ENCODE assay signal across 14 mouse cellular contexts in genomic region chr19:9047207-9047945, GRCm38 (mm10). TPM values are rescaled to one million over a fixed set of nuclear protein-coding genes. Genes with fewer than 3 reads are reported as not detected.
DNase-seq lines count a peak whose midpoint lies in the region; ATAC-seq and TF ChIP-seq lines count a peak whose summit lies in the region.
"Had no signal": no experiment of that assay in that cellular context is flagged by ENCODE, and none has a peak within 500 bp of the region (broad histone marks: within the 10 kb centered on the region; RNA-seq: fewer than 3 reads in every experiment).

No protein-coding gene starts in this region.

- H3K9me3 ChIP-seq in heart, postnatal 0 days (replicated peaks; ENCODE audit: control insufficient read depth, low read length): no peaks in the 10 kb centered on the region
- no peaks in the 10 kb centered on the region for H3K9me3 ChIP-seq in ES-E14 (ENCODE audit: control insufficient read depth, insufficient read depth, low read depth, low read length)
- no peaks in the 10 kb centered on the region for H3K9me3 ChIP-seq in lung, embryonic 16.5 days (ENCODE audit: control insufficient read depth, low read length)
- no peaks in the 10 kb centered on the region for H3K9me3 ChIP-seq in hindbrain, embryonic 16.5 days (ENCODE audit: control insufficient read depth, low read length)
- H3K9me3 ChIP-seq: midbrain, embryonic 10.5 days had no signal

- H3K4me3 ChIP-seq in heart, postnatal 0 days (ENCODE audit: low read depth, low read length): no peak overlapping the region
- H3K4me3 ChIP-seq in ES-E14 (ENCODE audit: insufficient read depth in 1 of 2, low read depth in 1 of 2, low read length in 2 of 2, poor library complexity in 1 of 2, severe bottlenecking in 1 of 2): no peak overlapping the region
- no peak overlapping the region for H3K4me3 ChIP-seq in lung, embryonic 16.5 days (ENCODE audit: low read length)
- H3K4me3 ChIP-seq in hindbrain, embryonic 16.5 days (ENCODE audit: low read length): no peak overlapping the region
- H3K4me3 ChIP-seq: midbrain, embryonic 10.5 days had no signal

- H3K36me3 ChIP-seq in heart, postnatal 0 days (replicated peaks; ENCODE audit: control insufficient read depth, insufficient read depth, low read length): no peaks in the 10 kb centered on the region
- no peaks in the 10 kb centered on the region for H3K36me3 ChIP-seq in ES-E14 (ENCODE audit: control insufficient read depth, insufficient read depth, low read length, poor library complexity, severe bottlenecking)
- H3K36me3 ChIP-seq in lung, embryonic 16.5 days (ENCODE audit: control insufficient read depth, insufficient read depth, low read length): no peaks in the 10 kb centered on the region
- H3K36me3 ChIP-seq in hindbrain, embryonic 16.5 days (ENCODE audit: control insufficient read depth, insufficient read depth, low read length): no peaks in the 10 kb centered on the region
- H3K36me3 ChIP-seq: midbrain, embryonic 10.5 days had no signal

- DNase-seq in heart, postnatal 0 days (ENCODE audit: low spot score): no peak
- DNase-seq in heart, postnatal 25 days (ENCODE audit: low spot score): no peak
- DNase-seq in ES-E14 (ENCODE audit: low read depth, low spot score) (no peak), adipocyte (ENCODE audit: low spot score) (peak; percentile 58)
- DNase-seq in urinary bladder, postnatal 36 days (ENCODE audit: low spot score in 2 of 2): no peak
- DNase-seq: cerebellum, postnatal 10 days; thymus, postnatal 4 days had no signal

- TF ChIP-seq EP300 in heart, postnatal 0 days (IDR thresholded peaks at IDR 0.05; ENCODE audit: low read depth): no peak

- H3K27me3 ChIP-seq in heart, postnatal 0 days (ENCODE audit: control insufficient read depth, insufficient read depth, low read length): no peaks in the 10 kb centered on the region
- H3K27me3 ChIP-seq in lung, embryonic 16.5 days (ENCODE audit: control insufficient read depth, insufficient read depth, low read depth, low read length): no peaks in the 10 kb centered on the region
- H3K27me3 ChIP-seq in hindbrain, embryonic 16.5 days (replicated peaks; ENCODE audit: control insufficient read depth, insufficient read depth, low read length): no peaks in the 10 kb centered on the region

- H3K27ac ChIP-seq in heart, postnatal 0 days (ENCODE audit: low read depth): peak overlapping the region; percentile 65
- no peak overlapping the region for H3K27ac ChIP-seq in ES-E14 (ENCODE audit: insufficient read depth, low read depth, low read length, poor library complexity, severe bottlenecking)
- peak overlapping the region; percentile 79 for H3K27ac ChIP-seq in lung, embryonic 16.5 days (ENCODE audit: low read length)
- H3K27ac ChIP-seq in hindbrain, embryonic 16.5 days (ENCODE audit: low read depth, low read length): no peak overlapping the region
- H3K27ac ChIP-seq: hindbrain, embryonic 14.5 days; midbrain, embryonic 10.5 days had no signal

- 55% methylated on average over 7 of the region's 7 CpGs for WGBS in heart, postnatal 0 days
- WGBS in lung, embryonic 16.5 days: 58% methylated on average over 7 of the region's 7 CpGs
- WGBS in hindbrain, embryonic 16.5 days: 82% methylated on average over 7 of the region's 7 CpGs

- in situ Hi-C loops in ES-E14 (cut with MboI; ENCODE audit: low sequenced_read_pairs in 2 of 2, unreplicated experiment in 2 of 2): no loop called here

- intact Hi-C loops in heart, postnatal 25 days (cut with DNase I): no loop called here

- no peak for TF ChIP-seq CTCF in heart, postnatal 0 days (IDR thresholded peaks at IDR 0.05; ENCODE audit: low read depth)

- peaks cover 15% of the 10 kb centered on the region for H3K4me1 ChIP-seq in heart, postnatal 0 days (ENCODE audit: control insufficient read depth, insufficient read depth)
- H3K4me1 ChIP-seq in ES-E14 (ENCODE audit: control insufficient read depth in 2 of 2, insufficient read depth in 2 of 2, low read length in 2 of 2, poor library complexity in 1 of 2): peaks cover 2% of the 10 kb centered on the region in 2 experiments; a peak in 2 of 4 replicates
- peaks cover 18% of the 10 kb centered on the region for H3K4me1 ChIP-seq in lung, embryonic 16.5 days (replicated peaks; ENCODE audit: control insufficient read depth, insufficient read depth, low read length)
- no peaks in the 10 kb centered on the region for H3K4me1 ChIP-seq in hindbrain, embryonic 16.5 days (ENCODE audit: control insufficient read depth, insufficient read depth, low read depth, low read length)
- H3K4me1 ChIP-seq: midbrain, embryonic 10.5 days had no signal

- peak overlapping the region; percentile 40; the same call in 1 of the 2 replicates for H3K9ac ChIP-seq in heart, postnatal 0 days (replicated peaks; ENCODE audit: low read depth, low read length)
- H3K9ac ChIP-seq in ES-E14 (ENCODE audit: insufficient read depth, low read depth, low read length, poor library complexity, severe bottlenecking): no peak overlapping the region; the same call in 1 of the 2 replicates
- no peak overlapping the region for H3K9ac ChIP-seq in lung, embryonic 16.5 days (ENCODE audit: low read length)
- no peak overlapping the region for H3K9ac ChIP-seq in hindbrain, embryonic 16.5 days (ENCODE audit: low read depth, low read length)
- H3K9ac ChIP-seq: hindbrain, embryonic 14.5 days had no signal

- no peak for ATAC-seq in heart, postnatal 0 days (ENCODE audit: insufficient read depth, low read depth)
- peak; percentile 78 for ATAC-seq in lung, embryonic 16.5 days (ENCODE audit: low read depth)
- no peak for ATAC-seq in hindbrain, embryonic 16.5 days

- no peak overlapping the region for H3K4me2 ChIP-seq in heart, postnatal 0 days (ENCODE audit: low read depth, low read length)
- H3K4me2 ChIP-seq in lung, embryonic 16.5 days (ENCODE audit: low read depth, low read length): no peak overlapping the region
- no peak overlapping the region for H3K4me2 ChIP-seq in hindbrain, embryonic 16.5 days (ENCODE audit: low read length)
- H3K4me2 ChIP-seq: hindbrain, embryonic 14.5 days had no signal

TF ChIP-seq in ES-E14, 5 proteins besides CTCF, POLR2A, EP300 and RAD21:
- TF ChIP-seq ZNF384 (IDR thresholded peaks at IDR 0.05; ENCODE audit: low read depth, low read length) (peak; percentile 92), MAFK (IDR thresholded peaks at IDR 0.05; ENCODE audit: insufficient read depth, low read depth, low read length) (no peak)
TF ChIP-seq in ES-E14: peak in this region for 1.

RNA-seq across cellular contexts. Expression of gene Scgb1a1, which starts 40.4 kb away (rescaled TPM):
- total RNA-seq in heart, postnatal 0 days (2014; rRNA removed; ENCODE audit: low replicate concordance): 8.9 TPM in 1 of 2 replicates, not detected in the other
- polyA plus RNA-seq in heart, postnatal 0 days (2015; fragmentation: Nextera tagmentation; extraction: Ambion mirVana): 1.3 and 98.2 TPM in 2 replicates
- total RNA-seq in heart, postnatal 25 days (2021): 1 to 10 TPM in 1 of 2 experiments, not detected in 1; 3.6 TPM
- total RNA-seq in ES-E14 (2012; rRNA removed): not detected in 2 replicates
- 25.3 and 50.5 TPM in 2 replicates for polyA plus RNA-seq in lung, embryonic 16.5 days (2015; fragmentation: Nextera tagmentation; extraction: Ambion mirVana)
- polyA plus RNA-seq in hindbrain, embryonic 16.5 days (2015; fragmentation: Nextera tagmentation; extraction: Ambion mirVana): not detected in 2 replicates
- total RNA-seq: layer of hippocampus, adult 18-20 months; left cerebral cortex, postnatal 25 days had no signal
- polyA plus RNA-seq: brain, embryonic 14.5 days; hindbrain, embryonic 14.5 days; midbrain, embryonic 10.5 days had no signal

RNA-seq across cellular contexts. Expression of gene Ahnak, which starts 58.3 kb away (rescaled TPM):
- total RNA-seq in heart, postnatal 0 days (2014; rRNA removed; ENCODE audit: low replicate concordance): 122 and 135 TPM in 2 replicates
- 56.8 and 59.1 TPM in 2 replicates for polyA plus RNA-seq in heart, postnatal 0 days (2015; fragmentation: Nextera tagmentation; extraction: Ambion mirVana)
- total RNA-seq in heart, postnatal 25 days (2021): 100 to 1,000 TPM; 283 to 326 TPM
- total RNA-seq in ES-E14 (2012; rRNA removed): 102 and 155 TPM in 2 replicates
- polyA plus RNA-seq in lung, embryonic 16.5 days (2015; fragmentation: Nextera tagmentation; extraction: Ambion mirVana): 30.5 and 31.0 TPM in 2 replicates
- 3.5 and 4.8 TPM in 2 replicates for polyA plus RNA-seq in hindbrain, embryonic 16.5 days (2015; fragmentation: Nextera tagmentation; extraction: Ambion mirVana)

Comparison
In these comparisons a context has a peak if more than half of its experiments do, and no peak if none do; other contexts are left out.
1. H3K27ac ChIP-seq: peak in heart, postnatal 0 days (single experiment) and lung, embryonic 16.5 days (single experiment); none in ES-E14 (single experiment) and hindbrain, embryonic 16.5 days (single experiment).